Mouse (Mus musculus): ENCODE results near the gene Zfyve9.
A peak's percentile ranks its signal among the peaks of the same experiment; 100 is the strongest.

- TF ChIP-seq POLR2A (IDR thresholded peaks at IDR 0.05; ENCODE audit: insufficient read depth, low read depth, low read length) (0 out of 2 replicates have a peak, but pooled peaks have one; percentile 2), CTCF (IDR thresholded peaks at IDR 0.05) (peak; percentile 70), EP300 (IDR thresholded peaks at IDR 0.05; ENCODE audit: insufficient read depth, low read depth, low read length) (no peak)
These were observed at the start of gene Zfyve9 for GRCm38 (mm10) chr4:108780057-108780863.
